Mouse (Mus musculus) limb, embryonic 10.5 days (tissue): ENCODE measurements around the gene Igsf11. TPM values are rescaled to one million over a fixed set of nuclear protein-coding genes. Genes with fewer than 3 reads are reported as not detected.
"Not testable (repeated sequence)": the region's sequence is repeated elsewhere in the genome, so short reads cannot be mapped to it uniquely, and the experiment has no call there.

Experiments used
- DNase-seq: peaks from one replicate; pipeline ENCODE4 v3.0.0-alpha.2; 2017; ENCODE audit warnings: low spot score
- H3K27ac ChIP-seq: fragments of 300-500 bp; sonication (generic); 2 replicates; pipeline ENCODE4 v1.5.1; 2016; ENCODE audit warnings: mild to moderate bottlenecking
- H3K27me3 ChIP-seq: fragments of 300-500 bp; sonication (generic); 2 replicates; pipeline ENCODE4 v1.6.1; 2016; ENCODE audit warnings: low read depth, mild to moderate bottlenecking; ENCODE audit not compliant: poor library complexity, severe bottlenecking
- H3K36me3 ChIP-seq: fragments of 300-500 bp; sonication (generic); 2 replicates; pipeline ENCODE4 v1.6.1; 2016; ENCODE audit warnings: mild to moderate bottlenecking, moderate library complexity
- H3K4me1 ChIP-seq: fragments of 300-500 bp; sonication (generic); 2 replicates; pipeline ENCODE4 v1.6.1; 2016
- H3K4me3 ChIP-seq: fragments of 300-500 bp; sonication (generic); 2 replicates; pipeline ENCODE4 v1.5.1; 2016; ENCODE audit warnings: mild to moderate bottlenecking, moderate library complexity
- H3K9me3 ChIP-seq: fragments of 300-500 bp; sonication (generic); replicated peaks from 2 replicates; pipeline ENCODE4 v1.6.1; 2016; ENCODE audit warnings: mild to moderate bottlenecking
- WGBS: fragments of 180-500 bp; shearing (Covaris S2); methylation state at CpG from one replicate; pipeline ENCODE4 v1.1.7; 2016; 5-methylcytosine and 5-hydroxymethylcytosine counted together
- polyA plus RNA-seq: library from polyadenylated mRNA; unstranded; fragments of >200 nt; fragmentation: Nextera tagmentation; extraction: Ambion mirVana; gene quantifications from 2 replicates; pipeline ENCODE4 v1.2.1, GENCODE M21; 2016

Gene Igsf11
- polyA plus RNA-seq, 1 experiment from 2014 or later = 0.56 TPM

DNA sequence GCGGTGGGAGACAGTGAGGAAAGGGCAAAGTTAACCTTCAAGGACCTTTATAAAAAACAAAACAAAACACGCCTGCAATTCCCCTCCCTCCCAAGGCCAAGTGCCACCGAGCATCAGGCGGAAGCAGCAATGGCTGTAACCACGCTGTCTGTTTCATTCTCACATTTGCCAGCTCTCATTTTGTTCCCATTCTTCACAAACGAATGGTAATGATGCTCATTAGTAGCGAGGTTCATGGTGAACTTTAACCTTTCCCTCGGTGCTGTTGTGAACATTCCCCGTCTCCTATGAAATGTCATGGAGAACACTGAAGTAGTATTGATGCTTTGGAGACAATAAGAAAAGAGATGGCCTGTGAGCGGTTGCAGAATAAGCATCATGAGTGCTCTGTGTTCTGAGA lies 74.6 kb downstream of the Igsf11 start:
- no peak overlapping the region for H3K4me3 ChIP-seq
- no peaks in the 10 kb centered on the region for H3K36me3 ChIP-seq
- H3K27ac ChIP-seq = no peak overlapping the region
- H3K27me3 ChIP-seq = no peaks in the 10 kb centered on the region
- H3K4me1 ChIP-seq = peaks cover 13% of the 10 kb centered on the region
- no peaks in the 10 kb centered on the region for H3K9me3 ChIP-seq
- no peak for DNase-seq
- WGBS = 76% methylated on average over 10 of the region's 10 CpGs

DNA sequence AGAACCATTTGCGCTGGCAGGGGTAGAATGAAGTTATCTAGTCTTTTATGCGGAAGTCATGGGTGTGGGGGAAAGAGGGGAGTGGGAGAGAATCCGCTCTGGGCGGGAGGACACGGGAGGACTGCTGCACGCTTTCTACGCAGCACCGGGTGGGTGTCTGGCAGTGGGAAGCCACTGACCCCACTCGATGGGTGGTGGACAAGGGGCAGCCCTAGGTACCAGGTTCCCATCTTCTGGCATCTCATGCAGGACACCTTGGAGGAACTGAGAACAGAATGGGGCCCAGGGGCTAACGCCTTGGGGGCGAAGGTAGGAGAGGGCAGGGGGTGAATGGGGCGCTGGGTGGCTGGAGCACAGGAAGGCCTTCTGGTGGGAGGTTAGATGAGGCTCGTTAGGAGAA lies 83.7 kb downstream of the Igsf11 start:
- H3K36me3 ChIP-seq = no peaks in the 10 kb centered on the region
- no peak overlapping the region for H3K27ac ChIP-seq
- H3K4me3 ChIP-seq = no peak overlapping the region
- 79% methylated on average over 13 of the region's 13 CpGs for WGBS
- H3K9me3 ChIP-seq = no peaks in the 10 kb centered on the region
- no peaks in the 10 kb centered on the region for H3K27me3 ChIP-seq
- DNase-seq = no peak
- peaks cover 21% of the 10 kb centered on the region for H3K4me1 ChIP-seq

DNA sequence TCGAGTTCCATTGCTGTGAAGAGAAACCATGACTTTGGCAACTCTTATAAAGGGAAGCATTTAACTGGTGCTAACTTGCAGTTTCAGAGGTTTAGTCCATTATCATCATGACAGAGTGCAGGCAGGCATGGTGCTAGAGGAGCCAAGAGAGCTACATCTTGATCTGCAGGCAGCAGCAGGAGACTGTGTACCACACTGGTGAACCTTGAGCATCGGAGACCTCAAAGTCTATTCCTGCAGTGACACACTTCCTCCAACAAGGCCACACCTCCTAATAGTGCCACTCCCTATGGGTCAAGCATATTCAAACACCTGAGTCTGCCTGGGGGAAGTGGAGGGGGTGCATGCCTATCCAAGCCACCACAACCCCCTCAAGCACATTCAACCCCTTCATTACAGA lies 86.1 kb downstream of the Igsf11 start:
- Histone ChIP-seq H3K4me1 (peaks cover 44% of the 10 kb centered on the region), H3K4me3 (no peak overlapping the region), H3K9me3 (no peaks in the 10 kb centered on the region), H3K27me3 (no peaks in the 10 kb centered on the region), H3K36me3 (no peaks in the 10 kb centered on the region), H3K27ac (no peak overlapping the region)
- 89% methylated on average over 2 of the region's 2 CpGs for WGBS
- no peak for DNase-seq

DNA sequence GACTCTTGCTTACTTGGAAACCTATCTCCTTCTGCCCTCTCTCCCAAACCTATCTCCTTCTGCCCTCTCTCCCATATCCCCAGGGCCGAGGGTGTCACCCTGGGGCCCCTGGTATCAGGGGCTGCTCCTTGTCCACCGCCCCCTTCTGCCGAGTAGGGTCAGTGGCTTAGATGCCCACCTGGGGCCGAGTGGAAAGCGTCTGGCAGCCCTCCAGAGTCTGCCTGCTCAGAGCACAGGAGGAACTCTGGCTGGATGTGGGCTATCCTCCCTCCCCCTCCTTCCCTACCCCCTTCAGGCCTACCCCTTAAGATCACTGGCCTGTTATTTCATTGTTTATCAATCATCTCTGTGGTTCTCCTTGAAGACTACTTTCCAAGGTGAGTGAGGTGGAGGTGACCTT lies 88.1 kb downstream of the Igsf11 start:
- no peaks in the 10 kb centered on the region for H3K36me3 ChIP-seq

DNA sequence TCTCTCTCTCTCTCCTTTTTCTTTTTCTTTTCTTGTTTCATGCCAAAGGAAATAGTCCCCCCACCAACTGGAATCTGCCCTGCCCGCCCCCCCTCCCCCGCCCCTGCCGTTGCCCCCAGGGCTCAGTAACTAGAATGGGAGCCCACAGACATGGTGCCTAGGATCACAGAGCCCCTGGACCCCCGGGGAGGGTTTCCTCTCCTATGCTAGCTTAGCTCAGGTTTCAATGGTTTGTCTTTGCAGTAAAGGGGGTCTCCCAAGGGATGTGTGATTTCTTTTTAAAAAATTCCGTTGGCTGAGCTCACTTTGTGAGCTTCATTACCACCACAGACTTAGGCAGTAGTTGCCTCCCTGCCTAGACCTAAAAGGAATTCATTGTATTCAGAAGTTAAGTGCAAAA lies 89.6 kb downstream of the Igsf11 start:
- no peak overlapping the region for H3K4me3 ChIP-seq
- DNase-seq = no peak
- WGBS = 7% methylated on average over 5 of the region's 5 CpGs
- H3K27ac ChIP-seq = peak overlapping the region; percentile 53; the same call in 1 of the 2 replicates
- no peaks in the 10 kb centered on the region for H3K27me3 ChIP-seq
- peaks cover 39% of the 10 kb centered on the region for H3K4me1 ChIP-seq
- H3K9me3 ChIP-seq = no peaks in the 10 kb centered on the region
- H3K36me3 ChIP-seq = no peaks in the 10 kb centered on the region

More for the DNA sequence above, 88.1 kb downstream of the Igsf11 start:
- Histone ChIP-seq H3K4me3 (no peak overlapping the region), H3K9me3 (no peaks in the 10 kb centered on the region), H3K4me1 (peaks cover 41% of the 10 kb centered on the region), H3K27me3 (no peaks in the 10 kb centered on the region), H3K27ac (no peak overlapping the region; the same call in 1 of the 2 replicates)
- WGBS = 56% methylated on average over 5 of the region's 5 CpGs
- DNase-seq = no peak

DNA sequence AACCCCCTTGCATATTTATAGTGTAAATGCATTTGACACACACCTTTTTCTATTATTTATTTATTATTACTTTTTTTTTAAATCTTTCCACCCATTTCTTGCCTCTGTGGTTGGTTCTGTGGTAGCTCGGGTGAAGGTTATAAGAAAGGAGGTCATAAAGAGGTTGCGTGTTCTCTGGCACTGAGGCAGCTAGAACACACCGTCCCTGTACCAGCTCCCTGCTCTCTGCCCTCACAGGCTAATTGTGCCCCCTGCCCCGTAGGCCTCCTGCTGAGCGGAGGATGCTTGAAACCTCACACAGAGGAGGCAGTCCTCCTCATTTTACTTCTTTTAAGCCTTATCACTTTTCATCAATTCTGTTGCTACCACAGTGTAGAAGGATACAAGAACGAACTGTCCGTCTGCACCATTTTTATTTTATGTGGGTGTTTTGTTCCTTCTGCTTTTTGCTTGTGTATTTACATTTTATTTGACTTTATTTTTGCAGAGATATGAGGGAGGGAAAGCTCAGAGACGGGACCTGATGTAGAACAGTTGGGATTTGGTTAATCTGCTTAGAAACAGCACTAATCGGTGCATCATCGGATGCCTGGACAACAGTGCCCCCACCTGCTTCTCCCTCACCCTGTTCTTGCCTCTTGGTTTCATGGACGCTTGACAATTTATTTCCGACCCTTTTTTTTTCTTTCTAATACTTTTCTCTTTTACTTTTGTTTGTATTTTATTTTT lies 90.2 kb downstream of the Igsf11 start:
- no peak for DNase-seq
- Histone ChIP-seq H3K27ac (no peak overlapping the region), H3K4me1 (peaks cover 39% of the 10 kb centered on the region), H3K4me3 (no peak overlapping the region), H3K36me3 (no peaks in the 10 kb centered on the region), H3K9me3 (no peaks in the 10 kb centered on the region), H3K27me3 (no peaks in the 10 kb centered on the region)
- 34% methylated on average over 12 of the region's 12 CpGs for WGBS

DNA sequence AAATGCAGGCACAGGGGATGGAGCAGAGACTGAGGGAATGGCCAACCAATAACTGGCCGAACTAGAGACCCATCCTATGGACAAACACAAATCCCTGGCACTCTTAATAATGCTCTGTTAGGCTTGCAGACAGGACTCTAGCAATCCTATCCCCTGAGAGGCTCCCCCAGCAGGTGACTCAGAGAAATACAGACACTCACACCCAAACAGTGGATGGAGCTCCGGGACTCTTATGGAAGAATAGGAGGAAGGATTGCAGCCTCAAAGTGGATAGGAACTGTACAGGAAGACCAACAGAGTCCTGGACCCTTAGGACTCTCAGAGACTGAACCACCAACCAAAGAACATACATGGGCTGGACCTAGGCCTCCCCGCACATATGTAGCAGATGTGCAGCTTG lies 91.4 kb downstream of the Igsf11 start:
- H3K4me3 ChIP-seq, H3K9me3 ChIP-seq, H3K27me3 ChIP-seq, H3K27ac ChIP-seq, DNase-seq, H3K36me3 ChIP-seq: not testable (repeated sequence)
- peaks cover 39% of the 10 kb centered on the region for H3K4me1 ChIP-seq
- WGBS = 83% methylated on average over 3 of the region's 3 CpGs

DNA sequence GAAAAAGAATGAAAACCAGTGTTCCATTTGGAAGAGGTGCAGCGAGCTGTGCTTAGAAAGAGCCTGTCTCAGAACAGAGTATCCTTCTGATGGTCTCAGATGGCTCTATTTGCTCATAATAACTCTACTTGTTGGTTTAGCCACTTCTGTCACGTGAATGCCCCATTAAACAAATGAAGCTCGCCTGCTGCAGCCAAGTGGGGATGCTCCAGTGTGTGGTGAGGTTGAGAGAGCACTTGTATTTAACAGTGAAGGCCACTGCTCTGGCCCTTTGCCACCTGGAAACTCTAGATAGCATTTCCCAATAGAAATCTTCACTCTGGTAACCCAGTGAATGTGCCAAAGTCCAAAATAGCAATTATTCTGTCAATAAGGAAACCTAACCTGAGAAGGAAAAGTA lies 92.9 kb downstream of the Igsf11 start:
- Histone ChIP-seq H3K4me3 (no peak overlapping the region), H3K9me3 (no peaks in the 10 kb centered on the region), H3K4me1 (peaks cover 39% of the 10 kb centered on the region), H3K27me3 (no peaks in the 10 kb centered on the region), H3K27ac (no peak overlapping the region), H3K36me3 (no peaks in the 10 kb centered on the region)
- no peak for DNase-seq
- 78% methylated on average over 3 of the region's 3 CpGs for WGBS

DNA sequence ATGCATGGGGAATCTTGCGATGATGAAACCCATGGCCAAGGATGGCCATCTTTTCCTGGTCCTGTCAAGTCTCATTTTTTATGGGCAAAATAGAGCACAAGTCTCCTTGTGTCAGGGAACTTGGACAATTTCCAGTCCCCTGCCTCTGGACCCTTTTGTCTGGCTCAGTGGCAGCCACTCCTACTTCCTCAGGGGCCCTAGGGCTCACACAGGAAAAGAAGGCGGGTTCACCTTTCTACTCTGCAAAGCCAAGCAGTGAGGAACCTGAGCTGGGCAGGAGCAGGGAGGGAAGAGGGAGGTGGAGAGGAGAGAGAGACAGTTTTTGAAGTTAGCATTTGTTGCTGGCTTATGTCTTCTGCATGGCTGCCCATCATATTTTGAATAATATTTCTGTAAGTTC lies 93.9 kb downstream of the Igsf11 start:
- peaks cover 30% of the 10 kb centered on the region for H3K4me1 ChIP-seq
- DNase-seq = no peak
- no peaks in the 10 kb centered on the region for H3K27me3 ChIP-seq
- H3K4me3 ChIP-seq = no peak overlapping the region
- H3K9me3 ChIP-seq = no peaks in the 10 kb centered on the region
- no peak overlapping the region; the same call in 1 of the 2 replicates for H3K27ac ChIP-seq
- H3K36me3 ChIP-seq = no peaks in the 10 kb centered on the region
- 75% methylated on average over 2 of the region's 2 CpGs for whole genome bisulfite sequencing

DNA sequence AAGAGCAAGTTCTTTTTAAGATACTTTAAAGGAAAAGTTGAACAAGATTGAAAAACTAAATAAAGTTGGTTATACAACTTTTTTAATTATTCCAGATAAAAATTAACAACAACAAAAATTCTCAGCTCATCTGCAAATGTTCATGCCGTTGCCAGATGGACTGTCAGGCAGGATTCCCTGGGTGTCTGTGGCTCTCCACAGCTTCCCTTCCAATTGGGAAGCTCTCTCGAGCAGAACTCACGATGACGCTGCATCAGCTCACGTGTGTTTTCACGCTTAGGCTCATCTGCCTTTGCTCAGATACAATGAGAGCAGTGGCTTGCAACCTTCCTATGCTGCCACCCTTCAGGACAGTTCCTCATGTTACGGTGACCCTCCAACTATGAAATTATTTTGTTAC lies 101.2 kb downstream of the Igsf11 start:
- DNase-seq = no peak
- Histone ChIP-seq H3K36me3 (no peaks in the 10 kb centered on the region), H3K27me3 (no peaks in the 10 kb centered on the region), H3K4me3 (no peak overlapping the region), H3K27ac (no peak overlapping the region), H3K9me3 (no peaks in the 10 kb centered on the region), H3K4me1 (peaks cover 5% of the 10 kb centered on the region; the same call in 1 of the 2 replicates)
- WGBS = 92% methylated on average over 7 of the region's 7 CpGs

DNA sequence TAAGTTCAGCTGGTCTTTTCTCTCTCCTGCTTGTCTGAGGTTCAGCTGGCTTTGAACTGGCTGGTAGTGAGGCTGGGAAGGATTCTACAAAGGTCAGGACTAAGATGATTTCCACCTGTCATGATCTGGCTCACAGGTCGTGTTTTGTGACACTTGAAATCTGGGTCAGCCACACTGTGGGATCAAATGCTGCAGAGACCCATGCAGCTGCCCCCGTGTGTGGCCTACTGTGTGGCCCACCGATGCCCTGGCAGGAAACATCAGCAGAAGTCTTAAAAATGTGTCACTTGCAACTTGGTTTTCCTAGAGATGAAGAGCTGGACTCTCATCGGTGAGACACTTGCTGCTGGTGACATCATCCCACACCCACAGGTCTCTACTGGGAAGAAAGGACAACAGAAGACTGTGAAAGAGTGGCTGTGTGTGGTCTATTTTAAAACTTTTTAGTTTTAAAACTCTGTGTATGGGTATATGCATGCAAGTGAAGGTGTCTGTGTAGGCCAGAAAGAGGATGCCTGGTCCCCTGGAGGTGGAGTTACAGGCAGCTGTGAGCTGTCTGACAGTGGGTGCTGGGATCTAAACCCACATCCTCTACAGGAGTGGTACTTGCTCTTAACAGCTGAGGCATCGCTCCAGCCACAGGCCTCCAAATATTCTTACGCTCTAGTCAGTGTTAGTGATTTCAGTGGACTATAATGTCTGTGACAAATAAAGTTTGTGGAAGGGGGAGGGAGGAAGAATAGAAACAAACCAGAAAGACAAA lies 106.2 kb downstream of the Igsf11 start:
- WGBS = 88% methylated on average over 6 of the region's 6 CpGs
- no peak overlapping the region for H3K4me3 ChIP-seq
- H3K27ac ChIP-seq = no peak overlapping the region
- DNase-seq = no peak
- H3K9me3 ChIP-seq = no peaks in the 10 kb centered on the region
- no peaks in the 10 kb centered on the region for H3K36me3 ChIP-seq
- H3K4me1 ChIP-seq = no peaks in the 10 kb centered on the region
- H3K27me3 ChIP-seq = no peaks in the 10 kb centered on the region

DNA sequence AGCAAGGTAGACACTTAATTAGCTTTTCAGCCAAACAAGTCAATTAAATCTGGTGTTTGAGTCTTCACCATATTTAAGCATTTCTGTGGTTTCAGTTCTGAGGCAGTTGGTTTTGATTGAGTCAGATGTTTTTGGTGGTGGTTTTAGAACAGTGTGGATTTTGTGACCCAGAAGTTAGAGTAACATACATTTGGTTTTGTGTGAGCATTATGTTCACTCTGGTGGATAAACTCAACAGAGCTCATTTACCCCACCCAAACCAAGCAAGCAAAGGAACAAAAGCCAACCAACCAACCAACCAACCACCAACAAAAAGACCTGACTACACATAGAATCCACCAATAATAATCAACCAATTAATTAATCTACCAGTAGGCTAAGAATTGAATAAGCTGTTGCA lies 106.8 kb downstream of the Igsf11 start:
- no peak for DNase-seq
- no peaks in the 10 kb centered on the region for H3K27me3 ChIP-seq
- H3K4me1 ChIP-seq = no peaks in the 10 kb centered on the region
- no peaks in the 10 kb centered on the region for H3K36me3 ChIP-seq
- no peak overlapping the region for H3K4me3 ChIP-seq
- H3K27ac ChIP-seq = no peak overlapping the region
- no peaks in the 10 kb centered on the region for H3K9me3 ChIP-seq

DNA sequence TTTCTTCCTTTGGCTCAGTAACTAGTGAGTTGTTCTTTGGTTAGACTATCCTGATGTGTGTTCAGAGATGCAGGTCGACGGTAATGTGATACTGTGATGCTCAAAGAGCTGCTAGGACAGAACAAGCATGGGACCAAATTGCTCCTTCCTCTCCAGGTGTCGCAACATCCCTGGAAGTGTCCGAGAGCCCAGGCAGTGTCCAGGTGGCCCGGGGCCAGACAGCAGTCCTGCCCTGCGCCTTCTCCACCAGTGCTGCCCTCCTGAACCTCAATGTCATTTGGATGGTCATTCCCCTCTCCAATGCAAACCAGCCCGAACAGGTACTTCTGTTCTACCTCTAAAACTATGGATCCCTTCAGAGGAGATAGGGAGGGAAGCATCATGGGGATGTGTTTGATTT lies 114.5 kb downstream of the Igsf11 start:
- H3K27me3 ChIP-seq = no peaks in the 10 kb centered on the region
- H3K4me3 ChIP-seq = no peak overlapping the region
- 91% methylated on average over 7 of the region's 7 CpGs for WGBS
- H3K27ac ChIP-seq = no peak overlapping the region
- no peaks in the 10 kb centered on the region for H3K4me1 ChIP-seq
- H3K9me3 ChIP-seq = no peaks in the 10 kb centered on the region
- no peak for DNase-seq
- H3K36me3 ChIP-seq = no peaks in the 10 kb centered on the region
